Mouse (Mus musculus) kidney, postnatal 36 days (tissue): ENCODE measurements at regions not wholly inside any gene's neighbourhood (a gene's known extent, or its start where the extent isn't known, plus 50 kb on each side); places are given as distances from the start of the nearest gene placed in this dataset.
"Not testable (repeated sequence)": the region's sequence is repeated elsewhere in the genome, so short reads cannot be mapped to it uniquely, and the experiment has no call there.

ENCODE experiments used
- DNase-seq, 2 experiments: peaks; one replicate each; pipeline ENCODE4 v3.0.0; 2021 to 2022; ENCODE audit warnings: mixed read lengths in 2 of 2

- DNase-seq = peak; percentile 90 to 95
These were observed 66.0 kb downstream of the Nr2f2 start for GRCm38 (mm10) chr7:70300516-70300915.

GRCm38 (mm10) chr7:70291431-70291830 is 75.1 kb downstream of the Nr2f2 start:
- no peak for DNase-seq

- no peak for DNase-seq
These were observed 75.7 kb downstream of the Nr2f2 start for GRCm38 (mm10) chr7:70290733-70291320.

- DNase-seq = no peak
These were observed 76.3 kb downstream of the Nr2f2 start for GRCm38 (mm10) chr7:70290277-70290676.

- DNase-seq = no peak
These were observed 77.9 kb downstream of the Nr2f2 start for GRCm38 (mm10) chr7:70288621-70289020.

- peak; percentile 48 to 57 for DNase-seq
These were observed 78.6 kb downstream of the Nr2f2 start for GRCm38 (mm10) chr7:70287891-70288421.

GRCm38 (mm10) chr7:70286836-70287355 is 79.6 kb downstream of the Nr2f2 start:
- no peak for DNase-seq

- DNase-seq = no peak
These were observed 81.2 kb downstream of the Nr2f2 start for GRCm38 (mm10) chr7:70285344-70285743.

- DNase-seq = no peak
These were observed 82.7 kb downstream of the Nr2f2 start for GRCm38 (mm10) chr7:70283836-70284235.

GRCm38 (mm10) chr7:70283166-70283565 is 83.4 kb downstream of the Nr2f2 start:
- no peak for DNase-seq

- no peak for DNase-seq
These were observed 84.5 kb downstream of the Nr2f2 start for GRCm38 (mm10) chr7:70281891-70282515.

- DNase-seq = peak in 1 of 2 experiments; percentile 10
These were observed 85.2 kb downstream of the Nr2f2 start for GRCm38 (mm10) chr7:70281381-70281750.

GRCm38 (mm10) chr7:70280643-70281380 is 85.7 kb downstream of the Nr2f2 start:
- DNase-seq = peak in 1 of 2 experiments; percentile 28

GRCm38 (mm10) chr7:70279927-70280642 is 86.5 kb downstream of the Nr2f2 start:
- peak in 1 of 2 experiments; percentile 21 for DNase-seq

- no peak for DNase-seq
These were observed 87.4 kb downstream of the Nr2f2 start for GRCm38 (mm10) chr7:70279101-70279500.

GRCm38 (mm10) chr7:70276078-70276477 is 90.5 kb downstream of the Nr2f2 start:
- DNase-seq = no peak

GRCm38 (mm10) chr7:70274312-70274711 is 92.2 kb downstream of the Nr2f2 start:
- no peak for DNase-seq

GRCm38 (mm10) chr7:70267075-70267474 is 99.5 kb downstream of the Nr2f2 start:
- DNase-seq = peak; percentile 14 to 29

GRCm38 (mm10) chr7:70256806-70257205 is 109.7 kb downstream of the Nr2f2 start:
- no peak for DNase-seq

GRCm38 (mm10) chr7:70255072-70255471 is 111.5 kb downstream of the Nr2f2 start:
- DNase-seq = no peak

GRCm38 (mm10) chr7:70253275-70253674 is 113.3 kb downstream of the Nr2f2 start:
- no peak for DNase-seq

GRCm38 (mm10) chr7:70239059-70239458 is 127.5 kb downstream of the Nr2f2 start:
- DNase-seq = not testable (repeated sequence)

- DNase-seq = no peak
These were observed 147.2 kb downstream of the Nr2f2 start for GRCm38 (mm10) chr7:70219310-70219709.
